Mouse (Mus musculus): Measurements from ENCODE around the gene Xndc1.

DNA sequence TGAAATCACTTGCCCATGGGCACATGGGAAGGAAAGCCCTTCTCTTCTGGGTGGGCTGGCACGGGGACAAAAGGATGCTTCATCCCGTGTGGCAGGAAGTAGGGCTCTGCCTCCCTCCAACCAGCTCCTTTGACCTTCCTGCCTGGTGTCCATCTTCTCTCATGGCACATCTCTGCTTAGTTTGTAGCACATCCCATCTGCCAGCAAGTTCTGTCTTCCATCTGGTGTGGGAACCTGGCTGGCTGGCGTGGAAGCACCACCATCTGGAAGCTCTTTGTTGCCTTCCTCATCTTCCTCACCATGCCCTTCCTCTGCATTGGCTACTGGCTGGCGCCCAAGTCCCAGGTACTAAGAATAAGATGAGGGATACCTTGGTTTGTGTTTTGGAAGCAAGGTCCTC lies 22.0 kb downstream of the Xndc1 start:
- TF ChIP-seq CTCF (IDR thresholded peaks at IDR 0.05; ENCODE audit: low read depth) (no peak), EP300 (optimal IDR thresholded peaks at IDR 0.05) (no peak)
